Mouse (Mus musculus): ENCODE data around the gene Ubxn11.

Gene Ubxn11

DNA sequence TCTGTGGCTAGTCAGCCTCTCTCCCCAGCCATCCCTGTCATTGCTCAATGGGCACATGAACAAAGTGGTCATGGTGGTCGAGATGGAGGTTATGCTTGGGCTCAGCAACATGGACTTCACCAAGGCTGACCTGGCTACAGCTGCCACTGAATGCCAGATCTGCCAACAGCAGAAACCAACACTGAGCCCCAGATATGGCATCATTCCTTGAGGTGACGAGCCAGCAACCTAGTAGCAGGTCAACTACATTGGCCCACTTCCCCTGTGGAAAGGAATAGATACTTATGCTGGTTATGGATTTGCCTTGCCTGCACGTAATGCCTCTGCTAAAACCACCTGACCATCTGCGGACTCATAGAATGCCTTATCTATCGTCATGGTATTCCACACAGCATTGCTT, 41.9 kb downstream of the Ubxn11 start:
- 95% methylated on average over 5 of the region's 5 CpGs for whole genome bisulfite sequencing

DNA sequence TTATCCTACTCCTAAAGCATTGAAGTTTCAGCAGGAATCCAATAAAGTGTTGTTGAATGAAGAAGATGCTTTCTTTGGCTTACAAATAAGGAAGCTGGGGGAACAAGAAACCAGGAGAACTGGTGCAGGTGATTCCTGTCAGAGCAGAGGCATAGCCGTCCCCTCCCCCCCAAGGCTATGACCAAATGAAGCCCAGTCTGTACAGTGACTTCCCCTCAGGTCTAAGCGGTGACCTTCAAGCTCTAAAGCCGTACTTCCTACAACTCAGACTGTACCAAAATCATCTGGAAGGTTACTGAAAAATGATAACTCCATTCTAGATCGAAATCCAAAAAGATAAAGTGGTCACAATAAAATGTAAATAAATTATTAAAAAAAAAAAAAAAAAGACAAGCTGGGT, 47.0 kb downstream of the Ubxn11 start:
- WGBS: 93% methylated on average over 4 of the region's 4 CpGs

DNA sequence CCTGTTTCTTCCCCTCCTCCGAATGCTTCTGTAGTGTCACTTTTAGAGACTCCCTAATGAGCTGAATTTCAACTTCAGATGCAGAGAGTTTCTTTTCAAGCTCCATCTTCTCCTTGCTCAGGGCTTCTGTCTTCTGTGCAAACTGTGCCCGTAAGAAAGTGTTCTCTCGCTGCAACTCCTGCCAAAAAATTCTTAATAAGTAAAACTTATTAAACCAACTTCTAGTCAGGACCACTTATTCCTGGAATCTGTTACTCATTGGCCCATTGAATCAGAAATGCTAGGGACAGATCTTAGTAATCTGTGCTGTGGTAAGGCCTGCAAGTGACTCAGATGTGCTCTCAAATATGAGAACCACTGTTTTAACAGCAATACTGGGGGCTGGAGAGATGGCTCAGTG, 49.7 kb downstream of the Ubxn11 start:
- 82% methylated on average over 3 of the region's 3 CpGs for WGBS

DNA sequence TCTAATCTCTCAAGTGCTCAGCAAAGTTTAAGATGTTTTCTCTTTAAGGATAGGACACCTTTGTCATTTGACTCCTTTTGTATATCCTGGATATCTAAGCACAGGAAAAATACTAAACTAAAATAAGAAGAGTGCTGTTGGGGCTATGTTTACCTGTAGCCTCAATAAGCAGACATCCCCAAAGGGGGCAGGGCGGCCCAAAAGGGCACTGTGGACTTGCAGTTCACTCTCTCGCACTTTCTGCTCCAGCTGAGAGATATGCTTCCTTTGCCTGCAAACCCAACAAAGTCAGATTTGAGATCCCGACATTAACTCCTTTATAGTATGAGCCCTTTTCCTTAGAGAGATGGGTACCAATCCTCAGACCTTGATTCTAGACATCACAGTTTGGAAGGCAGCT, 51.3 kb downstream of the Ubxn11 start:
- 97% methylated on average over 3 of the region's 3 CpGs for WGBS

DNA sequence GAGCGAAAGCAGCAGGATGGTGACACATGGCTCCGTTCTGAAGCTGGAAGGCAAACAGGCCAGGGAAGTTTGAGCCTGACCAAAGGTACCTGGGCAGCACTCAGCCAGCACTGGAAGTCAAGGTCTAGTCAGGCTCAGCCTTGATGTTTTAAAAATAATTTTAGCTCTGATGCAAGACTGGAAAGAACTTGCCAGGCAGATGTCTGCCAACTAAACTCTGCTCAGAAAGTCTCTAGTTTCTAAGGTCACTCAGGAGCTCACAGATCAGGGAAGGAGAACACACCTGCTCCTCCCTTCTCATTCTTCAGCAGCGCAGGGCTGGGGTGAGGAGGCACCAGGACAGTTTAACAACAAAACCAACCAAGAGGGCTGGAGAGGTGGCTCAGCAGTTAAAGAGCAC, 52.0 kb downstream of the Ubxn11 start:
- 94% methylated on average over 3 of the region's 3 CpGs for WGBS

DNA sequence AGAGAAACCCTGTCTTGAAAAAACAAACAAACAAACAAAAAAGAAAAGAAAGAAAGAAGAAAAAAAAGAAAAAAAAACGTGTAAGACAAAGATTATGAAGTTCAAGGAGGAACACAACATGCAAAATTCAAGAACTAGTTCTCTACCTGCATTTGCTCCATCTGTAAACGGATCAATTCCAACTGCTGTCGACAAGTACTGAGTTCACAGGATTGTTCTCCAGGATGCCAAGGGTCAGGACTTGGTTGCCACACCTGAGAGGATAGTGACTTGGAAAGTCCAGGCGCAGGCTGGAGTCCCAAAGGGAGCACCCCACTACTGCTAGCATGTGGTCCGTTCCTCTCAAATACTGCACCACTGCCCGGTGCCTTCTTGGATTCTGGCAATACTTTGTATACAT, 53.2 kb downstream of the Ubxn11 start:
- whole genome bisulfite sequencing: 92% methylated on average over 6 of the region's 6 CpGs

DNA sequence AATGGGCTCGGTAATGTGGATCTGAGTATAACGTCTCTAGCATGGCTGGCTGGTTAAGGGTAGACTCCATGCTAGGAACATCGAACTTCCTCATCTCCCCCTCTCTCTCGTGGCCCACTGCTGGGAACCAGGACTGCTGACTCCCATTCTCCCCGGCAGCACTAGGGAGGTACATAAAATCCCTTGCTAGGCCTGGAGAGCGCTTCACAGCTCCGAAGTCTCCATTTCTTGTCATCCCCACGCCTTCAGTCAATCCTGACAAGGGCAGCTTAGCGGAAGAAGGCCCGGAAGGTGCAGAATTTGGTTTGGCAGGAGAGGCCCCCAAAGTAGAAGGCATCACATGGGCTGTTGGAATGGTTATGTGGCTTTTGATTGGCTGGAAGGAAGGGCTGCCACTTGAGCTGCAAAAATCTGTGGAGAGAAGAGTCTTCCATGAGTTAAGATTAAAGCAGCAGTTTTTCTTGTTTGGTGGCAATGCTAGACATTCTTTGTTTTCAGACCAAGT, 53.6 kb downstream of the Ubxn11 start:
- WGBS: 89% methylated on average over 10 of the region's 10 CpGs

DNA sequence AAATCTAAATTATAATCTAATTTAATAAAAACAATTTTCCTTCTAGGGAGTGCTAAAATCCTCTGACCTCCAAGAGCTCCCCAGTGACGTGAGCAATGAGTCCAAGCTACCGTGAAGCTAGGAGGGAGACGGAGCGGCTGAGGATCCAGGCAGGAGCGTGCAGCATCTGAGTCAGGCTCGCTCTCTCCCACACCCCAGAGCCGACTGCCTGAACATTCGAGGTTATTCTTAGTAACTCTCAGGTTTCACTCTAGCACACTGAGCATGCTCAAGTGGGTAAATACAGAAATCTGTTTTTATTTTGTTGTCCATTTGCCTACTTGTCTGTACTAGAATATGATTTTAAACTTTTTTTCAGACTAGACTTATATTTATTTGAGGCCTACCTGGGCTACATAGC, 54.4 kb downstream of the Ubxn11 start:
- whole genome bisulfite sequencing: 44% methylated on average over 8 of the region's 8 CpGs

DNA sequence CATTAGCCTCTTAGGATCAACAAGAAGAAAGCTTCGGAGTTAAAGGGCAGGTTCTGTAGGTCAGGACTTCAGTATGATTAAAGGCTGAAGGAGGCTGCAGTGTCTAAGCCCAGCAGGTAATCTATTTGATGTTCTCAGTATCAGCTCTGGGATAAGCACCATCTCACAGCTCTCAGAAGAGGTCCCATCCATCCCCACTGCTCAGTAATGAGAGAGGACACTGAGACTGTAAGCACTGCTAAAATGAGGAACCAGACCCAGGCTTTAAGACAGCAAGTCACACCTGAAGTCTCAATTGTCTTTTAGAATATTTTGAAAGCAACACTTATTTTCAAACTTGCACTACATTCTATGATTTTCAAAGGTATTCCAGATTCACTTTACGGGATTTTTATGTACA, 55.2 kb downstream of the Ubxn11 start:
- 92% methylated on average over 2 of the region's 2 CpGs for WGBS

DNA sequence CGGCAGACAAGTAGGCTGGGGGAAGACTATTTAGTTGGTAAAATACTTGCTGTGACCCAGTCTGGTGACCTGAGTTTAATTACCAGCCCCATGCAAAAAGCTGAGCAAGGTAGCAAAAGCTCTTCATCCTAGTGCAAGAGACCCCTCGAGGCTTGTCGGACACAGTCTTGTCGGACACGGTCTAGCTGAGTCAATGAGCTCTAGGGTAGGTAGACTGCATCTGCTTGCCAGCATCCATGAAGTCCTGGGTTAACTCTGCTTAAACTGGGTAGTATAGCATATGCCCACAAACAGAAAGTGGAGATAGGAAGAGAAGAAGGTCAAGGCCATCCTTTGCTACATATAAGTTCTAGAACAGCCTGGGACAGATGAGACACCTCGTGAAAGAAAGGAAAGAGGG, 56.4 kb downstream of the Ubxn11 start:
- 88% methylated on average over 6 of the region's 6 CpGs for WGBS

DNA sequence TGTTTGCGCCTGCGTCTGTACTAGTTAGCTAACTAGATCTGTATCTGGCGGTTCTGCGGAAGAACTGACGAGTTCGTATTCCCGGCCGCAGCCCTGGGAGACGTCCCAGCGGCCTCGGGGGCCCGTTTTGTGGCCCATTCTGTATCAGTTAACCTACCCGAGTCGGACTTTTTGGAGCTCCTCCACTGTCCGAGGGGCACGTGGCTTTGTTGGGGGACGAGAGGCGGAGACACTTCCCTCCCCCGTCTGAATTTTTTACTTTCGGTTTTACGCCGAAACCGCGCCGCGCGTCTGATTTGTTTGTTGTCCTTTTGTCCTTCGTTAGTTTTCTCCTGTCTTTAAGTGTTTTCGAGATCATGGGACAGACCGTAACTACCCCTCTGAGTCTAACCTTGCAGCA, 57.7 kb downstream of the Ubxn11 start:
- 14% methylated on average over 30 of the region's 30 CpGs for WGBS

DNA sequence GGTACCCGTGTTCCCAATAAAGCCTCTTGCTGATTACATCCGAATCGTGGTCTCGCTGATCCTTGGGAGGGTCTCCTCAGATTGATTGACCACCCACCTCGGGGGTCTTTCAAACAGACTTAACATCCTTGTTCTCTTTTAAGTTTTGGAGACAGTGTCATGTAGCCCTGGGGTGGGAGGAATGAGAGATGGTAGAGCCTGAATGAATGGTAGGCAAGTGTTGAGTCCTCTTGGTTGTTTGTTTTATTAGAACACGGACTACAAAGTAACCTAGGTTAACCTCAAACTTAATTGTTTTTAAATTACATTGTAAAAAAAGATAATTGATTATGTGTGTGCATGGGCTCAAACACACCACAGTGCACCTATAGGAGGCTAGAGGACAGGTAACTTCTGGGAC, 62.2 kb downstream of the Ubxn11 start:
- 84% methylated on average over 5 of the region's 6 CpGs for WGBS

DNA sequence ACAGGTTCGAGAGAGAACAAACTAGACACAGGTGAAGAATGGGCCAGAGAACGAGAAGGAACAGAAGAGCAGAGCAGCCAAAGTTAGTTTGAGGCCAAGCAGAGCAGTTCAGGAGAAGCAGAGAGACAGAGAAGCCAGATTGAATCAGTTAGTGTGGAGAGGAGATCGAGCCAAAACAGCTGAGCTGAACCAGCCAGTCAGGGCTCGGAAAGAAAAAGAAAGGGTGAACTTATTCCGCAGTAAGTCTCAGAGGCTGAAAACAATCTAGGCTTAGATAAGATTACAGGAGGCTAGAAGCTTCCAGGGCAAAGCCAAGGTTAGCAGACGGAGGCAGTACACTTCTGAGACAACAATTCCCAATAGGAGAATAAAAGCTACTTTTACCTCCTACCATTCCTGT, 62.7 kb downstream of the Ubxn11 start:
- 58% methylated on average over 6 of the region's 6 CpGs for WGBS

DNA sequence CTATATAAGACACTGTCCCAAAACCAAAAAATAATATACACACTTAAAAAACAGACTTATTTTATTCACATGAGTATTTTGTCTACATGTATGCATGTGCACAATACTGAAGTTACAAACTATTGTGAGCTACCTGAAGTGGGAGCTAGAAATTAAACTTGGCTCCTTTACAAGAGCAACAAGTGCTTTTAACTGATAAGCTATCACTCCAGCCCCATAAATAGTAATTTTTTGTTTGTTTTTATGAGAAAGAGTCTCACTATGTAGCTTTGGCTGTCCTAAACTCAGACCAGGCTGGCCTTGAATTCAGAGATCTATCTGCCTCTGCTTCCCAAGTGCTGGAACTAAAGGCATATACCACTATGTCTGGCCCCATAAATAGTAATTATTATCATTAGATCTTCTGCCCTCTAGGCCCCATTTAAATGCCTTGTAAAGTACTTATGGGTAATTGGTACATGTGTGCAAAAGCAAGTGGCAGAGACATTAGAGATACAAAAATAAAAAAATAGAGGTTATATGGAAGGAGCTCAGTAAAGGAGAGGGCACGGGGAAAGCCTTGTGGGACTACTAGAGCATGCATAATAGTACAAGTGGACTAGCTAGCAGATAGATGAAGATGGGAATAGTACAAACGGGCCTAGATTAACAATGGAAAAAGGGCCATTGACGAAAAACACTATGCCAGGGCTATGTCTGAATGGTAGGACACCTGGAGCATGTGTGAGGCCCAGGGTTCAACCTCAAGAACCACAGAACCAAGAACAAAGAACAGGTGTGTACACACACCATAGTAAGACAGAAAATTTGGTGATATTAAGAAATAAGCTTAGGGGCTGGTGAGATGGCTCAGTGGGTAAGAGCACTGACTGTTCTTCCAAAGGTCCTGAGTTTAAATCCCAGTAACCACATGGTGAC, 63.4 kb downstream of the Ubxn11 start:
- WGBS: 89% methylated on average over 3 of the region's 3 CpGs

DNA sequence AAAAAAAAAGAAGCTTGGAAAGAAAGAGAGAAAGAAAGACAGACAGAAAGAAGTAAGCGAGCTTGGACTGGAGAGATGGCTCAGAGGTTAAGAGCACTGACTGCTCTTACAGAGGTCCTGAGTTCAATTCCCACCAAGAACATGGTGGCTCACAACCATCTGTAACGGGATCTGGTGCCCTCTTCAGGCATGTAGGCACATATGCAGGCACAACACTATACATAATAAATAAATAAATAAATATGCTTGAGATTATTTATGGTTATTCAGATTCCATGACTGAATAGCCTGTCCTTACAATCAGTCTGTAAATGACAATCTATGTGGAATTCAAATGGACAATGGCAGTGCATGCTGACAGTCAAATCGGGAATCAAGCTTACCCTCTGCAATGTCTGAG, 64.5 kb downstream of the Ubxn11 start:
- 93% methylated on average over 3 of the region's 3 CpGs for WGBS

DNA sequence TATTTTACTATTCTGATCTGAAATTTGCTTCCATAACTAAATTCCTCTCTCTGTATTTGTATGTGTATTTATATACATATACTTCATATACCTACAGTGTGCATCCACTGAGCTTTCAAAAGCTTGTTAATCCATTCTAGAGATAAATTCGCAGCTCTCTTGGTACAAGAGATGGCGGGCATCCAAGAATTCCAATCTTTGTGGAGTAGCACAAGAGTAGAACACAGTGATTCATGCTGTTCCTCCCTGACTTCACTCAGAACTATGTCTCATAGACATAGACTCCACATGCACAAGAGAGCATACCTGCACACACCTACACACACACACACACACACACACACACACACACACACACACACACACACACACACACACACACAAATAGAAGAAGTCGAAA, 70.0 kb downstream of the Ubxn11 start:
- 44% methylated on average over 3 of the region's 3 CpGs for WGBS
